Mouse (Mus musculus) ovary, adult 18-20 months (tissue): Measurements from ENCODE around the gene Capns1.

Experiments
- DNase-seq: peaks from one replicate; pipeline ENCODE4 v3.0.0; 2022; ENCODE audit warnings: low spot score, mixed read lengths

The Capns1 gene

DNA sequence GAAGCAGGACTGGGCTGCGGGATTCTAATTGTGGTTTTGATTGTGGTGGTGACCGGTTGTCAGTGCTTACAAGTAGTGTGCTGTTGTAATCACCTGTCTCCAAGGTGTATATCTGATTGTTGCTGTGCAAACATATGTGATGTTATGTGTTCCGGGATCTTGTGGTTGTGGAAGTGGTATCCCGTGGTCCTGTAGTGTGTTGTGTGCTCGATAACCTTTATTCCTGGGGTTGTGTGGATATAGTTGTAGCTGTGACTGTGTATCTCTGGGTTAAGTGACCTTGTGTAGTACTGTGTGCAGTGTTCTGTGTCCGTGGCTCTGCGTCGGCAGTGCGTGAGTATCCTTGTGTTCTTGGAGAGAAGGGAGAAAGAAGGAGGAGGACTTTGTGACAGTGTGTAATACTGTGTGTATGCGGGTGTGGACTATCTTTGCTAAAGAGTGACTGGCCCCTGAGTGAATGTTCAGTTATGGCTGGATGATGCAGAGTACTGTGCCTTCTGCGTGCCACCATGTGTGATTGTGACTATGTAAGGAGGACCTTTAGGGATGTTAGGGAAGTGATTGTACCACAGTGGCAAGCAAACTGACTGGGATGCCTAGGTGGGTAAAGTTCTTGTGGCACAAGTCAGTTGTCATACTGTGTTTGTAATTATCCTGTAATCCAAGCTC lies 28.2 kb downstream of the Capns1 start:
- DNase-seq = no peak

DNA sequence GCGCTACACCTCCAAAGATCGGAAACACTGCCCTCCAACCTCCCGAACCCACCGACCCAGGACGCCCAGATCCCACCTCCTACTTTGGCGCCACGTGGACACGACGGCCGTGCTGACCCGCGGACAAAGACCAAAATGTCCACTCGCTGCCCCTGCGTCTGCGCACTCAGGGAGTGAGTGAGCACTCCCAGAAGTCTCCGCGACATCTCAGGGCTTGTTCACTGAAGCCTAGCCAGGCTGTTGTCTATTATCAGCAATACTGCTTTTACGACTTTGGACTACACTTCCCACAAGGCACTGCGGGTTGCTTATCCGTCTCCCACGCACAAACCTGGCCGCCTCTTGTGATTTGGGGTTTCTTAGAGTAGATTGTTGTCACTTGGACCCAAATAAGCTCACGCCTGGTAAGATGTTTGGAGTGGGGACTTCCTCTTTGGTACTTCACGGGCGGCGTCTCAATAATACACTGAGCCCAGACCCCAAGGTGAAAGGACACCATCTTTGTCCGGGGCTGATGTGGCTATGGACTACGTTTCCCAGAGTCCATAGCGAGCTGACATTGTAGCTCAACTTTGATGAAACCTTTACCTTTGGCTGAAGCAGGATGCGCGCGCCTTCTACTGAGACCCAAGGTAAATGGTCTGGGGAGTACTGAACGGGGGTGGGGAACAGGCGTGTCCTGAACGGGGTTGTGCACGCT lies 28.9 kb downstream of the Capns1 start, which contains the start of gene Zfp146:
Gene Zfp146, minus strand, starts transcription at position 168 of the 700 bp plus-strand sequence.
- peak; percentile 90 for DNase-seq

DNA sequence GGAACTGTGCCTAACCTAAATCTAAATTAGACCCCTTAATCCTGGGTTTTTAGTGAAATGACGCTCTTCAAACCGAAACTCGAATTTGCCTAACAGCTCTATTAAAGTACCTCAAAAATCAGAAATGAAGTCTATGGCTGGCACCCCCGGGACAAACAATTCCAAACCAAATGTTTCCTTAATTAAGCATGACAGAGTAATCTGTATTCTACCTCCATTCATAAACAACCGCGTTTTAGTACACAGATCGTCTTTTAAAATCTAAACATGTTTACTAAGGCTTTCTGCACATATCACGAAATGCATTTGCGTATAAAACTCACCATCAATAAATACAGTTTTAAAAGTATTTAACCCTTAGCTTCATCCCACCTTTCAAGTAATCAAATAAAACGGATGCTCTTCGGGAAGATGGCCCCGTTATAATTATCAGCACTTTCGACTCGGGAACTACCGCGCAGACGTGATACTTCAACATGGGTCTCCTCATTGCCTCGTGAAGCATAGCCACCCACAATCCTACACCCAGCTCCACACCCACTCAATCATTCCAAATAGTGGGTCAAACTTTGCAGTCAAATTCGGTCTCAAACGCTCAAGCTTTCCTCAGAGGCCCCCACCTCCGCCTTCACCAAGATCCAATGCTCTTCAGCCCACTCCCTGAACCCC lies 29.6 kb downstream of the Capns1 start:
- no peak for DNase-seq

DNA sequence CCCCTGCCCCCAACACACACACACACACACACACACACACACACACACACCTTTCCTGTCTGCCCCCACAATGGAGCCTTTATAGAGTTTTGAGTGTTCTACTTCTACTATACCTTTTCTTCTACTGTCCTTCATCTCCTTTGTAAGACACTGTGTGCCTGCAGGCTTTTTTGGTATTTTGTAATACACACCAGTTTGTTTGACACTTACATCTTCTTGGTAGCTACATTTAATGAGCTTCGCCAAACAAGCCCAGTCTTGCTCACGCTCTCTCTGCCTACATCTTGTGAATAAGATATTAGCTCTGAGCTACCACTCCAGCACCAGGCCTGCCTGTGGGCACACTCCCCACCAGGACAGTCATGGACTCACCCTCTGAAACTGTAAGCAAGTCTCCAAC lies 33.9 kb downstream of the Capns1 start:
- DNase-seq = no peak

DNA sequence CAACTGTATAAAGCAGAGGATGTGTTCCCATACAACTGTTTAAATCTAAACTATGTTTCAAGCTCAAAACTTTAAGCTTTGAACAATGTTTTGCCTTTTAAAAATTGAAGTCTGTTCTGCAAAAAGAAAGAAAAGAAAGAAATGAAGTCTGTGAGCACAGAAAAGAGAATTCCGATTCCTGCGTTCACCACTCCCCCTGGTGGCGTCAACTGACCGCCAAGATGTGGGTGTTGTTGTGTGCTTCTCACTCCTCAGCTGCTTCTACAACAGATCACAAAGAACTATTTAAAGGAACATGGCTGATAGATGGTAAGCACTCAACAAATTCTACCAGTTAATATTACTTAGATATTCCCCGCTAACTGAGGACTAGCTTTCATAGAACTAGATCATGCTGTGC lies 35.5 kb downstream of the Capns1 start:
- DNase-seq = no peak

DNA sequence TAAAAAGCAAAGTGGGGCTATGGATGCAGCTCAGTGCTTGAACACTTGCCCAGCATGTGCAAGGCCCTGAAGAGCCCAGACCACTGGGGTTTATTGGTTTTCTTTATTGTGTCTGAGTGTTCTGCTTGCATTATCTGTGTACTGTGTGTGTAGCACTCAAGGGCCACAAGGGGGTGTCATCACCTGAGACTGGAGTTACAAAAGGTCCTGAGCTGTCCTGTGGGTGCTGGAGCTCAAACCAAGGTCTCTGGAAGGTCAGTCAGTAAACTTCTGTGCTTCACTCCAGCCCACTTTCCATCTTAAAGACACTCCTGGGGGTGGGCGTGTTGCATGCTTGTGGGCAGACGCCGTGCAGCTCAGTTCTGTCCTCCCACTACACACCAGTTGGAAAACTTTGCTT lies 43.1 kb downstream of the Capns1 start:
- no peak for DNase-seq

DNA sequence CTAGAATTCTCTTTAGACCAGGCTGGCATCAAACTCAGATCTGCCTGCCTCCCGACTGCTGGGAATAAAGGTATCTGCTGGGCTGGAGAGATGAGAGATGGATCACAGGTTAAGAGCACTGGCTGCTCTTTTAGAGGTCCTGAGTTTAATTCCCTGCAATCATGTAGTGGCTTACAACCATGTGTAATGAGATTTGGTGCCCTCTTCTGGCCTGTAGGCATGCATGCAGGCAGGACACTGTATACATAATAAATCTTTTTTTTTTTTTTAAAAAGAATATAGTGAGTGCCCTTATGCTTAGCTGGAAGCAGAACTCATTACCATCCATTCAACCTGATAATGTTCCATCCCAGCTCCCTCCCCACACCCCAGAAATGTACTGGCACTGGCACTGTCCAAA lies 44.6 kb downstream of the Capns1 start:
- DNase-seq = no peak

DNA sequence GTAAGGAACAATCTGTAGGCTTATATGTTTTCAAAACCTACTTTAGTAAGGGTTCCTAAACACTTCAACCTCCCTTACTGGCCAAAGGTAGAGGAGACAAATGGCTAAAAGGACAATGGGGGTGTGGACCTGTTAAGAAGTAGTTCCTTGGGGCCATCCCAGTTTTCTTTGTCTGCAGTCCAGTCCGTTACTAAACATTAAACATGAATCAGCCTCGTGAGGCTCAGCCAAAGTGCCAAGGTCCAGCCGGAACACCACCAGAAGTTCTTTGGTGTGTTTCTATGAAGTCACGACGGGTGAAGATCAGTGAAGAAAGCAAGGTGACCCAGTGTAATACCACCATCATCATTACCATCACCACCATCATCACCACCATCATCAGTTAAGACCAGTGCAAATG lies 51.6 kb downstream of the Capns1 start:
- no peak for DNase-seq

DNA sequence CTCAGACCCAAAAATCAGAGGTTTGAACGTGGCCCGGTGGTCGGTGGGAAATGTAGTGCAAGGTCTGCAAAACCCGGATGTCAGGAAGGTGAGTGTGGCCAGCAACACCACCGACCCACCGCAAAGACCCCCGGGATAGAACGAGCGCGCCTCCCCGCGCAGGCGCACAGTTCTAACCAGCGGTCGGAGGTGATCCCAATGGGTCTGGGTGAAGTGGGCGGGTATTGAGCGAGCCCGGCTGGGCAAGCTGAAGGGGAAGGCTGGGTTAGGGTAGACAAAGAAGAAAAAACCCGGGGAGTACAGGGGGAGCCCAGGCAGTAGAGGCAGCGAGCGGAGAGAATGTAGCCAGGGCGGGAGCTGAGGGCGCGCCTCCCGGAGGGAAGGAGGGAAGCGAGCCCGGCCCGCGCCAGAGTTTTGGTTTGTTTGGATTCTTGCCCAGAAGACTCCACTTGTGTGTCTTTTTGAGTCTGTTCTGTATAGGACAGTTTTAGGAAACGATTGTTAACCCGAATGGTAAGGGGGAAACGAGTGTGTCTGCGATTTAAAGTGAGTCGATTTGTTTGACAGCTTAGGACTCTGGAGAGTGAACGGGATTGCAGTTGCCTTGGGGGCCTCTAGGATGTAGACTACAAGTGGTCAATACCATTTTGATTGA lies 54.9 kb downstream of the Capns1 start:
- DNase-seq = peak; percentile 78

DNA sequence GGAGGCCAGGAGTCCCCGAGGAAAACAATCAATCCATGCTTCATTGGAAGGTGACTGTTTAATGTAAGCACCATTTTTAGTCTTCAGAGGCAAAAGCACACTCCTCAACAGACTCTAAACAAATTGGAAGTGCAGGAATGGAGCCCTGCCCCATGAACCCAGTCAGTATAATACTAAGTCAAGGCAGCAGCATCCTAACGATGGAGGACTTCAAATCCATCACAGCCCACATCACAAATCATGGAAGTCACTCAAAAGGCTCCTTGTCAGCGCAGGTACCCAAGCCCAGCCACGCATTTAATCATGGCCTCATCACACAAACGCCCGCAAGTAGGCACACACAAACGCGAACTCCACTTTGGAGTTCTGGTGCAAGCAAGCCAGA lies 55.4 kb downstream of the Capns1 start:
- DNase-seq = no peak
